8 mouse cellular contexts compared by ENCODE assay signal in the genomic region with DNA sequence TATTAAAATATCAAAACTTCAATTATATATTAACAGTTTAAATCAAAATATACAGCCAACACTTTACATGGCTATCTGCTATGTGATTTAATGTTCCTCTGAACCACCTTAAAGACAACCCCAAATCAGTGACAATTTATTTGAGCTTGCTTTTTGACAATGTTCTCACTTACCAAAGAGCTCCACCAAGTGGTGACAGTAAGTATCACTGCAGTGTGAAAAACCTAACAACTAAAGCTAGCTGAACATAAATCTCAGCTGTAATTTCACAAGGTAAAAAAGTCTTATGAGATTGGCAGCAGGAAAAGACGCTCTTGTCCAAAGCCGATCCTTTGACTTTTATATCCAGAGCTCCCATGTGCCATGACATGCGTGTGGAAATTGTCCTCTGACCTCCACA. TPM values are rescaled to one million over a fixed set of nuclear protein-coding genes. Genes with fewer than 3 reads are reported as not detected.
DNase-seq lines count a peak whose midpoint lies in the region; ATAC-seq and TF ChIP-seq lines count a peak whose summit lies in the region.

No protein-coding gene starts in this region.

- intact Hi-C loops in left cerebral cortex, adult 2 months (cut with DNase I), result loop anchor here (1.0 kb wide), 1 partner anchor 197 kb away; no protein-coding TSS in a partner anchor

- no peak overlapping the region for H3K4me3 ChIP-seq in left cerebral cortex, adult 2 months
- H3K4me3 ChIP-seq in lung, embryonic 14.5 days (ENCODE audit: low read depth, low read length), result no peak overlapping the region

- no peaks in the 10 kb centered on the region for H3K27me3 ChIP-seq in Patski
- no peaks in the 10 kb centered on the region for H3K27me3 ChIP-seq in lung, embryonic 14.5 days (ENCODE audit: insufficient read depth, low read length)

- no peak overlapping the region for H3K27ac ChIP-seq in left cerebral cortex, adult 2 months
- no peak overlapping the region for H3K27ac ChIP-seq in lung, embryonic 14.5 days (ENCODE audit: low read depth)

- POLR2A ChIA-PET in Patski (lab: Charles Lee), result interaction anchor here (0.6 kb wide), 1 partner anchor 183 kb away, joined by 3 read pairs; no protein-coding TSS in a partner anchor

- CTCF ChIA-PET in Patski (lab: Charles Lee), result interaction anchor here (0.8 to 4.5 kb wide), 19 partner anchors 9 to 211 kb away, joined by 3 to 65 read pairs (median 4); partner anchors contain the start of gene Rcbtb2

- no peaks in the 10 kb centered on the region for H3K9me3 ChIP-seq in lung, embryonic 14.5 days (ENCODE audit: low read depth, low read length)

- DNase-seq in adrenal gland, postnatal 10 days, result peak; percentile 51
- no peak for DNase-seq in adrenal gland, adult 8-10 months
- peak; percentile 48 to 57 for DNase-seq in left cerebral cortex, adult 2 months (ENCODE audit: extremely low spot score in 1 of 2, low spot score in 2 of 2)
- DNase-seq in left cerebral cortex, adult 8-10 months (ENCODE audit: low spot score in 2 of 2), result no peak
- DNase-seq in Patski (ENCODE audit: low read depth, low spot score), result no peak
- peak; percentile 88 for DNase-seq in lung, embryonic 14.5 days
- DNase-seq in spleen, postnatal 36 days (ENCODE audit: low spot score in 2 of 2), result peak; percentile 36 to 50

- TF ChIP-seq CTCF in left cerebral cortex, adult 2 months (IDR thresholded peaks at IDR 0.05), result peak; percentile 92
- peak; percentile 58 for TF ChIP-seq CTCF in Patski (IDR thresholded peaks at IDR 0.05)
- peak; percentile 82 for TF ChIP-seq CTCF in lung, embryonic 14.5 days (IDR thresholded peaks at IDR 0.05; ENCODE audit: low read depth)

- in situ Hi-C loops in Patski (cut with MboI; ENCODE audit: low pct_unique_long_range_greater_than_20kb), result loop anchor here (5.0 kb wide), 1 partner anchor 196 kb away; no protein-coding TSS in a partner anchor

- no peak overlapping the region for H3K9ac ChIP-seq in lung, embryonic 14.5 days

- 37% methylated on average over 3 of the region's 3 CpGs for WGBS in lung, embryonic 14.5 days

- H3K4me1 ChIP-seq in lung, embryonic 14.5 days (ENCODE audit: insufficient read depth), result no peaks in the 10 kb centered on the region

- no peak overlapping the region for H3K4me2 ChIP-seq in lung, embryonic 14.5 days

- no peaks in the 10 kb centered on the region for H3K36me3 ChIP-seq in lung, embryonic 14.5 days (ENCODE audit: insufficient read depth)

- no peak for ATAC-seq in Patski
- peak; percentile 74 for ATAC-seq in erythroblast, adult 5-6 weeks (replicated peaks; ENCODE audit: low FRiP score, poor library complexity, severe bottlenecking)
- ATAC-seq in lung, embryonic 14.5 days (ENCODE audit: insufficient read depth), result no peak

RNA-seq across cellular contexts. Expression of gene Rb1, which starts 22.4 kb away (rescaled TPM):
- 10 to 100 TPM; 20.6 to 26.1 TPM for total RNA-seq in adrenal gland, postnatal 10 days (2021)
- total RNA-seq in adrenal gland, adult 8-10 months (2022), result 10 to 100 TPM; 13.3 to 30.4 (median 20.9) TPM
- 10 to 100 TPM; 29.7 to 30.5 TPM for total RNA-seq in left cerebral cortex, adult 2 months (2021)
- 10 to 100 TPM; 24.2 to 33.1 (median 29.2) TPM for total RNA-seq in left cerebral cortex, adult 8-10 months (2022)
- polyA plus RNA-seq in Patski (2021), result 30.0 TPM
- total RNA-seq in erythroblast, adult 5-6 weeks (2015; ENCODE audit: low replicate concordance), result 223 and 234 TPM in 2 replicates
- 215 and 334 TPM in 2 replicates for total RNA-seq in erythroblast, adult 5-6 weeks (2017; ENCODE audit: low replicate concordance)
- polyA plus RNA-seq in lung, embryonic 14.5 days (2014; fragmentation: Nextera tagmentation; extraction: Ambion mirVana), result 19.3 and 23.9 TPM in 2 replicates

Comparison
In these comparisons a context has a peak if more than half of its experiments do, and no peak if none do; other contexts are left out.
1. DNase-seq: peak in adrenal gland, postnatal 10 days (single experiment), left cerebral cortex, adult 2 months (2 of 2), lung, embryonic 14.5 days (single experiment) and spleen, postnatal 36 days (2 of 2); none in adrenal gland, adult 8-10 months (single experiment), left cerebral cortex, adult 8-10 months (0 of 2) and Patski (single experiment).
2. RNA of gene Rb1, which starts 22.4 kb away (total RNA-seq): 215 to 334 TPM in erythroblast, adult 5-6 weeks; 24.2 to 33.1 TPM in left cerebral cortex, adult 8-10 months, 29.7 to 30.5 TPM in left cerebral cortex, adult 2 months, 20.6 to 26.1 TPM in adrenal gland, postnatal 10 days and 13.3 to 30.4 TPM in adrenal gland, adult 8-10 months; every median in the first group is over 4 times any median in the second.
3. Peak in every context shown above with its lines, with median percentiles within 50 percentile points of each other: CTCF ChIP-seq.